Mouse (Mus musculus) heart, embryonic 14.5 days (tissue): ENCODE measurements at regions not wholly inside any gene's neighbourhood (a gene's known extent, or its start where the extent isn't known, plus 50 kb on each side); places are given as distances from the start of the nearest gene placed in this dataset.

Experiments used
- ATAC-seq: fragments of 200-750 bp; cut with Nextera tagmentation; 2 replicates; pipeline ENCODE4 v1.8.0; 2017; ENCODE audit warnings: low read depth, moderate TSS enrichment; ENCODE audit not compliant: insufficient number of reproducible peaks, insufficient read depth, low FRiP score
- H3K27ac ChIP-seq, 2 experiments: fragments of 200-500 bp in 1 of 2; fragments of 300-500 bp in 1 of 2; sonication (generic) in 1 of 2; replicated peaks in 1 of 2; 2 replicates each; pipeline ENCODE4 v1.5.1; 2012 to 2014; ENCODE audit warnings: low read depth in 2 of 2, low read length in 2 of 2, control low read depth in 1 of 2, mild to moderate bottlenecking in 1 of 2, mixed read lengths in 1 of 2; ENCODE audit not compliant: control insufficient read depth in 1 of 2, insufficient read depth in 1 of 2
- H3K27me3 ChIP-seq: fragments of 300-500 bp; sonication (generic); 2 replicates; pipeline ENCODE4 v1.6.1; 2014; ENCODE audit warnings: mild to moderate bottlenecking, low read length, control low read depth; ENCODE audit not compliant: control insufficient read depth, insufficient read depth
- H3K36me3 ChIP-seq: fragments of 300-500 bp; sonication (generic); 2 replicates; pipeline ENCODE4 v1.6.1; 2014; ENCODE audit warnings: mild to moderate bottlenecking, control low read depth, low read length, mixed read lengths; ENCODE audit not compliant: control insufficient read depth, insufficient read depth
- H3K4me1 ChIP-seq, 2 experiments: fragments of 200-500 bp in 1 of 2; fragments of 300-500 bp in 1 of 2; sonication (generic) in 1 of 2; 2 replicates each; pipeline ENCODE4 v1.6.1; 2012 to 2014; ENCODE audit warnings: low read length in 2 of 2, control low read depth in 1 of 2, mixed read lengths in 1 of 2; ENCODE audit not compliant: control insufficient read depth in 2 of 2, insufficient read depth in 2 of 2
- H3K4me2 ChIP-seq: fragments of 300-500 bp; sonication (generic); 2 replicates; pipeline ENCODE4 v1.6.1; 2014; ENCODE audit warnings: mild to moderate bottlenecking, low read length
- H3K4me3 ChIP-seq, 2 experiments: fragments of 200-500 bp in 1 of 2; fragments of 300-500 bp in 1 of 2; sonication (generic) in 1 of 2; 2 replicates each; pipeline ENCODE4 v1.5.1; 2012 to 2014; ENCODE audit warnings: low read length in 2 of 2, mild to moderate bottlenecking in 2 of 2, control low read depth in 1 of 2, low read depth in 1 of 2, moderate library complexity in 1 of 2; ENCODE audit not compliant: control insufficient read depth in 1 of 2, insufficient read depth in 1 of 2
- H3K9ac ChIP-seq: fragments of 300-500 bp; sonication (generic); 2 replicates; pipeline ENCODE4 v1.6.1; 2014; ENCODE audit warnings: mild to moderate bottlenecking, low read length
- H3K9me3 ChIP-seq: fragments of 300-500 bp; sonication (generic); 2 replicates; pipeline ENCODE4 v1.6.1; 2016; ENCODE audit warnings: low read length, control low read depth; ENCODE audit not compliant: control insufficient read depth
- WGBS: fragments of 180-500 bp; shearing (Covaris S2); extraction: QIAGEN DNeasy Blood & Tissue Kit; methylation state at CpG from one replicate; pipeline ENCODE4 v1.1.7; 2014; 5-methylcytosine and 5-hydroxymethylcytosine counted together

- Histone ChIP-seq H3K27me3 (no peaks in the 10 kb centered on the region), H3K27ac (no peak overlapping the region), H3K36me3 (no peaks in the 10 kb centered on the region), H3K4me1 (no peaks in the 10 kb centered on the region), H3K4me3 (no peak overlapping the region), H3K9me3 (no peaks in the 10 kb centered on the region), H3K9ac (no peak overlapping the region), H3K4me2 (no peak overlapping the region)
- no peak for ATAC-seq
- 74% methylated on average over 1 of the region's 1 CpGs for WGBS
Observed at GRCm38 (mm10) chrX:11239066-11239465, 60.0 kb upstream of the H2al1a start.

- no peak overlapping the region for H3K4me2 ChIP-seq
- H3K9me3 ChIP-seq, result no peaks in the 10 kb centered on the region
- 76% methylated on average over 3 of the region's 3 CpGs for WGBS
- no peaks in the 10 kb centered on the region; a peak in 1 of 4 replicates for H3K4me1 ChIP-seq
- H3K27me3 ChIP-seq, result no peaks in the 10 kb centered on the region
- no peak overlapping the region for H3K4me3 ChIP-seq
- H3K36me3 ChIP-seq, result no peaks in the 10 kb centered on the region
- H3K9ac ChIP-seq, result no peak overlapping the region
- ATAC-seq, result no peak
- H3K27ac ChIP-seq, result no peak overlapping the region
Observed at GRCm38 (mm10) chrX:11245576-11245975, 53.5 kb upstream of the H2al1a start.
